8 mouse cellular contexts compared by ENCODE assay signal in genomic region chr7:140880865-140881515, GRCm38 (mm10). TPM values are rescaled to one million over a fixed set of nuclear protein-coding genes. Genes with fewer than 3 reads are reported as not detected.
A peak's percentile ranks its signal among the peaks of the same experiment; 100 is the strongest.
DNase-seq lines count a peak whose midpoint lies in the region; ATAC-seq and TF ChIP-seq lines count a peak whose summit lies in the region.

No protein-coding gene starts in this region.

- WGBS in forebrain, postnatal 0 days: 24% methylated on average over 8 of the region's 8 CpGs
- 20% methylated on average over 8 of the region's 8 CpGs for WGBS in liver, embryonic 11.5 days

- peak overlapping the region; percentile 72 for H3K4me3 ChIP-seq in C2C12 (ENCODE audit: insufficient read depth, poor library complexity, severe bottlenecking)
- peak overlapping the region; percentile 99 for H3K4me3 ChIP-seq in forebrain, postnatal 0 days (ENCODE audit: low read depth, low read length)
- peak overlapping the region; percentile 85 for H3K4me3 ChIP-seq in liver, embryonic 11.5 days (ENCODE audit: low read depth, low read length)

- peaks cover 42% of the 10 kb centered on the region for H3K79me2 ChIP-seq in C2C12 (ENCODE audit: control insufficient read depth, insufficient read depth)

- H3K27me3 ChIP-seq in C2C12 (ENCODE audit: control insufficient read depth, insufficient read depth, insufficient read length): no peaks in the 10 kb centered on the region
- no peaks in the 10 kb centered on the region for H3K27me3 ChIP-seq in forebrain, postnatal 0 days (ENCODE audit: insufficient read depth, low read length)
- H3K27me3 ChIP-seq in liver, embryonic 11.5 days (replicated peaks; ENCODE audit: control insufficient read depth, insufficient read depth, low read length): no peaks in the 10 kb centered on the region

- H3K36me3 ChIP-seq in C2C12 (ENCODE audit: control insufficient read depth, insufficient read depth): peaks cover 18% of the 10 kb centered on the region
- peaks cover 18% of the 10 kb centered on the region for H3K36me3 ChIP-seq in forebrain, postnatal 0 days (ENCODE audit: insufficient read depth)
- 0 out of 2 replicates have a peak, but pooled peaks cover 4% of the 10 kb centered on the region for H3K36me3 ChIP-seq in liver, embryonic 11.5 days (ENCODE audit: control insufficient read depth, insufficient read depth, low read length)

- no peak overlapping the region for H3K27ac ChIP-seq in forebrain, postnatal 0 days (ENCODE audit: low read depth, low read length)
- peak overlapping the region; percentile 91 for H3K27ac ChIP-seq in liver, embryonic 11.5 days (ENCODE audit: low read depth, low read length)

- H3K4me1 ChIP-seq in forebrain, postnatal 0 days (ENCODE audit: insufficient read depth): peaks cover 3% of the 10 kb centered on the region; the same call in 1 of the 2 replicates
- H3K4me1 ChIP-seq in liver, embryonic 11.5 days (replicated peaks; ENCODE audit: control insufficient read depth, insufficient read depth, low read length): peaks cover 29% of the 10 kb centered on the region

- H3K9me3 ChIP-seq in forebrain, postnatal 0 days (ENCODE audit: low read length): no peaks in the 10 kb centered on the region
- no peaks in the 10 kb centered on the region for H3K9me3 ChIP-seq in liver, embryonic 11.5 days (ENCODE audit: control insufficient read depth, low read length)

- no peak for ATAC-seq in forebrain, postnatal 0 days
- no peak for ATAC-seq in liver, embryonic 11.5 days (replicated peaks; ENCODE audit: low FRiP score)

- no peak for TF ChIP-seq CTCF in C2C12 (IDR thresholded peaks at IDR 0.05; ENCODE audit: control insufficient read depth, insufficient read depth, insufficient read length)
- TF ChIP-seq CTCF in forebrain, postnatal 0 days (IDR thresholded peaks at IDR 0.05; ENCODE audit: low read depth): no peak

- peak overlapping the region; percentile 91; the same call in 1 of the 2 replicates for H3K9ac ChIP-seq in forebrain, postnatal 0 days
- H3K9ac ChIP-seq in liver, embryonic 11.5 days (ENCODE audit: low read depth, low read length): peak overlapping the region; percentile 72

- peaks cover 20% of the 10 kb centered on the region for H3K79me3 ChIP-seq in C2C12 (ENCODE audit: low read depth)

- no peak overlapping the region for H3ac ChIP-seq in C2C12 (ENCODE audit: control insufficient read depth, insufficient read length, low read depth)

- intact Hi-C loops in gastrocnemius, postnatal 14 days (cut with DNase I; ENCODE audit: low total_unique reads): no loop called here

- peak overlapping the region; percentile 72 for H3K4me2 ChIP-seq in forebrain, postnatal 0 days (ENCODE audit: low read depth)
- peak overlapping the region; percentile 95 for H3K4me2 ChIP-seq in liver, embryonic 11.5 days

- peak; percentile 4 for DNase-seq in 3T3-L1 (ENCODE audit: low read depth, low spot score)
- DNase-seq in forebrain, postnatal 0 days: no peak
- DNase-seq in liver, embryonic 11.5 days (ENCODE audit: low spot score): no peak
- no peak for DNase-seq in ovary, postnatal 14 days (ENCODE audit: low spot score)
- DNase-seq in ovary, postnatal 10 days (ENCODE audit: low spot score): no peak
- DNase-seq in right cerebral cortex, postnatal 14 days: no peak
- DNase-seq in gastrocnemius, postnatal 14 days: no peak

TF ChIP-seq in C2C12, 6 proteins besides CTCF, POLR2A, EP300 and RAD21:
- TF ChIP-seq MYOD1 (IDR thresholded peaks at IDR 0.05; ENCODE audit: control insufficient read depth, insufficient read length, low read depth) (no peak), USF1 (IDR thresholded peaks at IDR 0.05; ENCODE audit: low read depth) (no peak), CEBPB (IDR thresholded peaks at IDR 0.05; ENCODE audit: low read depth) (no peak), FOSL1 (IDR thresholded peaks at IDR 0.05; ENCODE audit: insufficient read depth, low read length, poor library complexity, severe bottlenecking) (no peak), MAX (IDR thresholded peaks at IDR 0.05) (no peak), MYOG (IDR thresholded peaks at IDR 0.05; ENCODE audit: control insufficient read depth, extremely low read depth, insufficient read length) (no peak)
TF ChIP-seq in C2C12: peak in this region for 0.

RNA-seq across cellular contexts. Expression of gene Psmd13, which starts 0.8 kb away (rescaled TPM):
- 211 TPM for polyA plus RNA-seq in C2C12 (2012; fragmentation: generic; extraction: Trizol)
- 164 and 174 TPM in 2 replicates for total RNA-seq in forebrain, postnatal 0 days (2014; rRNA removed)
- polyA plus RNA-seq in forebrain, postnatal 0 days (2015; fragmentation: Nextera tagmentation; extraction: Ambion mirVana): 274 and 298 TPM in 2 replicates
- polyA plus RNA-seq in liver, embryonic 11.5 days (2014; fragmentation: Nextera tagmentation; extraction: Ambion mirVana): 162 and 183 TPM in 2 replicates
- 10 to 100 TPM; 93.5 to 94.2 TPM for total RNA-seq in gastrocnemius, postnatal 14 days (2021)

RNA-seq across cellular contexts. Expression of gene Sirt3, which starts 1.1 kb away (rescaled TPM):
- 17.4 TPM for polyA plus RNA-seq in C2C12 (2012; fragmentation: generic; extraction: Trizol)
- 41.9 and 46.3 TPM in 2 replicates for total RNA-seq in forebrain, postnatal 0 days (2014; rRNA removed)
- 44.2 and 48.3 TPM in 2 replicates for polyA plus RNA-seq in forebrain, postnatal 0 days (2015; fragmentation: Nextera tagmentation; extraction: Ambion mirVana)
- 19.9 and 24.5 TPM in 2 replicates for polyA plus RNA-seq in liver, embryonic 11.5 days (2014; fragmentation: Nextera tagmentation; extraction: Ambion mirVana)
- total RNA-seq in gastrocnemius, postnatal 14 days (2021): 10 to 100 TPM; 19.5 to 24.7 TPM

RNA-seq across cellular contexts. Expression of gene Cox8b, which starts 19.3 kb away (rescaled TPM):
- polyA plus RNA-seq in C2C12 (2012; fragmentation: generic; extraction: Trizol): 0.81 TPM
- total RNA-seq in forebrain, postnatal 0 days (2014; rRNA removed): not detected in 2 replicates
- not detected in 2 replicates for polyA plus RNA-seq in forebrain, postnatal 0 days (2015; fragmentation: Nextera tagmentation; extraction: Ambion mirVana)
- 0.97 TPM in 1 of 2 replicates, not detected in the other for polyA plus RNA-seq in liver, embryonic 11.5 days (2014; fragmentation: Nextera tagmentation; extraction: Ambion mirVana)
- total RNA-seq in gastrocnemius, postnatal 14 days (2021): 1,000 to 10,000 TPM; 1,269 to 1,458 TPM

RNA-seq across cellular contexts. Expression of gene Bet1l, which starts 23.6 kb away (rescaled TPM):
- polyA plus RNA-seq in C2C12 (2012; fragmentation: generic; extraction: Trizol): 19.9 TPM
- 30.8 and 34.5 TPM in 2 replicates for total RNA-seq in forebrain, postnatal 0 days (2014; rRNA removed)
- polyA plus RNA-seq in forebrain, postnatal 0 days (2015; fragmentation: Nextera tagmentation; extraction: Ambion mirVana): 48.8 and 58.0 TPM in 2 replicates
- 21.5 and 25.1 TPM in 2 replicates for polyA plus RNA-seq in liver, embryonic 11.5 days (2014; fragmentation: Nextera tagmentation; extraction: Ambion mirVana)
- total RNA-seq in gastrocnemius, postnatal 14 days (2021): 10 to 100 TPM in 1 of 2 experiments, 1 to 10 TPM in 1; 8.3 to 11.1 TPM

RNA-seq across cellular contexts. Expression of gene Ric8a, which starts 24.2 kb away (rescaled TPM):
- 59.3 TPM for polyA plus RNA-seq in C2C12 (2012; fragmentation: generic; extraction: Trizol)
- 98.8 and 123 TPM in 2 replicates for total RNA-seq in forebrain, postnatal 0 days (2014; rRNA removed)
- polyA plus RNA-seq in forebrain, postnatal 0 days (2015; fragmentation: Nextera tagmentation; extraction: Ambion mirVana): 79.5 and 91.8 TPM in 2 replicates
- polyA plus RNA-seq in liver, embryonic 11.5 days (2014; fragmentation: Nextera tagmentation; extraction: Ambion mirVana): 44.3 and 45.4 TPM in 2 replicates
- 10 to 100 TPM; 13.9 to 16.2 TPM for total RNA-seq in gastrocnemius, postnatal 14 days (2021)
